Mouse (Mus musculus) cerebellum, adult 2 months (tissue): ENCODE results near the gene Zfp334.

ENCODE experiments used
- CTCF ChIP-seq: fragments of 200-500 bp; IDR thresholded peaks from 2 replicates; pipeline ENCODE4 v1.5.1; 2011; ENCODE audit warnings: low read depth, mild to moderate bottlenecking, control low read depth, low read length, moderate library complexity, borderline replicate concordance; ENCODE audit not compliant: insufficient read depth
- POLR2A ChIP-seq: fragments of 200-500 bp; IDR thresholded peaks from 2 replicates; pipeline ENCODE4 v1.6.1; 2011; ENCODE audit warnings: low read length, control low read depth, borderline replicate concordance; ENCODE audit not compliant: insufficient read depth

- TF ChIP-seq CTCF (no peak), POLR2A (no peak)
These were observed 36.1 kb downstream of the Zfp334 start for GRCm38 (mm10) chr2:165351828-165352513.
